Mouse (Mus musculus): ENCODE measurements around the gene 3110082I17Rik.

DNA sequence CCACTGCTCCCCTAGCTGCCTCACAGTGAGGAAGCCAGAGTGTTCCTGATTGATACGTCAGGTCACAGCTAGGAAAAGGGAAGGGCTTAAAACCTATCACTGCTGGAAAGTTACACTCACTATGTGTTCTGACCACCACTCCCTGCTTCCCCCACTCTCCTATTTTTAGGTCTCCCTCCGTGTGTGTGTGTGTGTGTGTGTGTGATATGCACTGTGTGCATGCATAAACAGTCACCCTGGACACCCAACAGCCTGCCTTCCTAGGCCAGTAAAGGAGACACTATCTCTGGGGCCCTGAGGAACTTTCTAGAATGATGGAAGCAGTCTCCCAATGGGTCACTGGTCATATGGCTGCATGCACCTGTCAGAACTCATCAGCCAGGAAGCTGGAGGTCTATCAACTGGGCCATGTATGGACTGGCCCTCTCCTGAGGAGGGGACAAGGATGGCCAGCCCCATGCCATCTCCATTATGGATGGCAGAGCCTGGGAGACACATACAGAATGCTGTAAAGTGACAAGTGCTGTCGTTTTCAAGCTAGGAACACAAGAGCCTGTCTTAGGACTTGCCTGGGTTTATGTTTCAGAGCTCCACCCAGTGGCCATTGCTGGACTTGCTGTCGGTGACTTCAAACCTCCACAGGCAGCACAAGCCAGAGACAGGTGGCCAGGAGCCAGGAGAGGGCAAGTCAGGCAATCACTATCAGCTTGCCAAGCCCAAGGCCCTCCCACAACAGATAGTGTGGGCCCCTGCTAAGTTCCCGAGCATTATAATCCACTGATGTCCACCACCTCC is 62.2 kb downstream of the 3110082I17Rik start:
- TF ChIP-seq CTCF (conservative IDR thresholded peaks at IDR 0.05; ENCODE audit: insufficient read depth, insufficient read length, low read depth, low read length) (peak; percentile 92), POLR2A (IDR thresholded peaks at IDR 0.05; ENCODE audit: low read depth, low read length) (no peak)
